Mouse (Mus musculus): ENCODE results near the gene Barx2. TPM values are rescaled to one million over a fixed set of nuclear protein-coding genes. Genes with fewer than 3 reads are reported as not detected.
"Not testable (repeated sequence)": the region's sequence is repeated elsewhere in the genome, so short reads cannot be mapped to it uniquely, and the experiment has no call there.

The Barx2 gene
- polyA plus RNA-seq (2014; fragmentation: Nextera tagmentation; extraction: Ambion mirVana), result 0.31 and 0.39 TPM in 2 replicates

- under 1% methylated on average over 75 of the region's 81 CpGs for WGBS
These were observed at the start of gene Barx2 for GRCm38 (mm10) chr9:31912921-31913738. Gene Barx2 (minus strand): TSS chr9:31913462.

GRCm38 (mm10) chr9:31962265-31962664 lies 49.0 kb upstream of the Barx2 start:
- no peaks in the 10 kb centered on the region for H3K27me3 ChIP-seq (ENCODE audit: control insufficient read depth, insufficient read depth, low read length)
- H3K9me3 ChIP-seq (ENCODE audit: control insufficient read depth, low read length), result no peaks in the 10 kb centered on the region
- H3K4me1 ChIP-seq (ENCODE audit: control insufficient read depth, insufficient read depth, low read length), result no peaks in the 10 kb centered on the region
- no peak overlapping the region for H3K4me3 ChIP-seq (ENCODE audit: low read depth, low read length)
- DNase-seq (ENCODE audit: low spot score) (no peak), ATAC-seq (ENCODE audit: insufficient read depth, low FRiP score, low TSS enrichment) (no peak)
- no peak overlapping the region for H3K4me2 ChIP-seq (ENCODE audit: low read depth)
- no peaks in the 10 kb centered on the region for H3K36me3 ChIP-seq (ENCODE audit: control insufficient read depth, insufficient read depth, low read length)
- no peak overlapping the region for H3K27ac ChIP-seq (ENCODE audit: low read depth, low read length)
- H3K9ac ChIP-seq (ENCODE audit: low read length), result no peak overlapping the region
- 72% methylated on average over 1 of the region's 1 CpGs for WGBS

More at GRCm38 (mm10) chr9:31912921-31913738, at the start of gene Barx2:
- ATAC-seq (ENCODE audit: insufficient read depth, low FRiP score, low TSS enrichment) (peak; percentile 67), DNase-seq (ENCODE audit: low spot score) (peak; percentile 72)
- peaks cover 72% of the 10 kb centered on the region for H3K27me3 ChIP-seq (ENCODE audit: control insufficient read depth, insufficient read depth, low read length)
- H3K36me3 ChIP-seq (ENCODE audit: control insufficient read depth, insufficient read depth, low read length), result no peaks in the 10 kb centered on the region
- no peaks in the 10 kb centered on the region; the same call in none of the 2 replicates for H3K4me1 ChIP-seq (ENCODE audit: control insufficient read depth, insufficient read depth, low read length)
- no peak within 1 kb of the TSS; the same call in 1 of the 2 replicates for H3K9ac ChIP-seq (ENCODE audit: low read length)
- peak within 1 kb of the TSS; percentile 97 for H3K4me2 ChIP-seq (ENCODE audit: low read depth)
- H3K9me3 ChIP-seq (ENCODE audit: control insufficient read depth, low read length), result no peaks in the 10 kb centered on the region
- no peak within 1 kb of the TSS for H3K27ac ChIP-seq (ENCODE audit: low read depth, low read length)
- peak within 1 kb of the TSS; percentile 53 for H3K4me3 ChIP-seq (ENCODE audit: low read depth, low read length)

GRCm38 (mm10) chr9:31960488-31960887 lies 47.2 kb upstream of the Barx2 start:
- Histone ChIP-seq H3K4me1 (ENCODE audit: control insufficient read depth, insufficient read depth, low read length) (no peaks in the 10 kb centered on the region), H3K27me3 (ENCODE audit: control insufficient read depth, insufficient read depth, low read length) (no peaks in the 10 kb centered on the region), H3K36me3 (ENCODE audit: control insufficient read depth, insufficient read depth, low read length) (no peaks in the 10 kb centered on the region), H3K9me3 (ENCODE audit: control insufficient read depth, low read length) (no peaks in the 10 kb centered on the region), H3K4me3 (ENCODE audit: low read depth, low read length) (no peak overlapping the region), H3K9ac (ENCODE audit: low read length) (no peak overlapping the region), H3K4me2 (ENCODE audit: low read depth) (no peak overlapping the region), H3K27ac (ENCODE audit: low read depth, low read length) (no peak overlapping the region)
- ATAC-seq (ENCODE audit: insufficient read depth, low FRiP score, low TSS enrichment) (no peak), DNase-seq (ENCODE audit: low spot score) (no peak)
- 52% methylated on average over 2 of the region's 2 CpGs for WGBS

GRCm38 (mm10) chr9:31958120-31958519 lies 44.9 kb upstream of the Barx2 start:
- no peaks in the 10 kb centered on the region for H3K36me3 ChIP-seq (ENCODE audit: control insufficient read depth, insufficient read depth, low read length)
- no peak for ATAC-seq (ENCODE audit: insufficient read depth, low FRiP score, low TSS enrichment)

GRCm38 (mm10) chr9:31950506-31950905 lies 37.2 kb upstream of the Barx2 start:
- DNase-seq (ENCODE audit: low spot score), result no peak
- no peaks in the 10 kb centered on the region for H3K9me3 ChIP-seq (ENCODE audit: control insufficient read depth, low read length)
- no peak overlapping the region for H3K4me3 ChIP-seq (ENCODE audit: low read depth, low read length)
- no peak for ATAC-seq (ENCODE audit: insufficient read depth, low FRiP score, low TSS enrichment)
- H3K27me3 ChIP-seq (ENCODE audit: control insufficient read depth, insufficient read depth, low read length), result no peaks in the 10 kb centered on the region
- H3K9ac ChIP-seq (ENCODE audit: low read length), result no peak overlapping the region
- no peak overlapping the region for H3K4me2 ChIP-seq (ENCODE audit: low read depth)
- 87% methylated on average over 5 of the region's 5 CpGs for WGBS
- no peaks in the 10 kb centered on the region for H3K4me1 ChIP-seq (ENCODE audit: control insufficient read depth, insufficient read depth, low read length)
- H3K27ac ChIP-seq (ENCODE audit: low read depth, low read length), result no peak overlapping the region
- H3K36me3 ChIP-seq (ENCODE audit: control insufficient read depth, insufficient read depth, low read length), result no peaks in the 10 kb centered on the region

More at GRCm38 (mm10) chr9:31958120-31958519, 44.9 kb upstream of the Barx2 start:
- Histone ChIP-seq H3K9ac (ENCODE audit: low read length) (no peak overlapping the region), H3K27ac (ENCODE audit: low read depth, low read length) (no peak overlapping the region), H3K4me2 (ENCODE audit: low read depth) (no peak overlapping the region), H3K4me1 (ENCODE audit: control insufficient read depth, insufficient read depth, low read length) (no peaks in the 10 kb centered on the region), H3K27me3 (ENCODE audit: control insufficient read depth, insufficient read depth, low read length) (no peaks in the 10 kb centered on the region), H3K4me3 (ENCODE audit: low read depth, low read length) (no peak overlapping the region), H3K9me3 (ENCODE audit: control insufficient read depth, low read length) (no peaks in the 10 kb centered on the region)
- no peak for DNase-seq (ENCODE audit: low spot score)

- H3K36me3 ChIP-seq (ENCODE audit: control insufficient read depth, insufficient read depth, low read length), result no peaks in the 10 kb centered on the region
- DNase-seq (ENCODE audit: low spot score), result no peak
- H3K9ac ChIP-seq (ENCODE audit: low read length), result no peak overlapping the region
- H3K27me3 ChIP-seq (ENCODE audit: control insufficient read depth, insufficient read depth, low read length), result no peaks in the 10 kb centered on the region
- ATAC-seq (ENCODE audit: insufficient read depth, low FRiP score, low TSS enrichment), result no peak
- no peak overlapping the region for H3K4me2 ChIP-seq (ENCODE audit: low read depth)
- no peaks in the 10 kb centered on the region for H3K4me1 ChIP-seq (ENCODE audit: control insufficient read depth, insufficient read depth, low read length)
- H3K9me3 ChIP-seq (ENCODE audit: control insufficient read depth, low read length), result no peaks in the 10 kb centered on the region
- H3K27ac ChIP-seq (ENCODE audit: low read depth, low read length), result no peak overlapping the region
- no peak overlapping the region for H3K4me3 ChIP-seq (ENCODE audit: low read depth, low read length)
- WGBS, result 95% methylated on average over 5 of the region's 5 CpGs
These were observed 35.8 kb upstream of the Barx2 start for GRCm38 (mm10) chr9:31949031-31949430.

- H3K36me3 ChIP-seq (ENCODE audit: control insufficient read depth, insufficient read depth, low read length), result no peaks in the 10 kb centered on the region
- no peaks in the 10 kb centered on the region for H3K9me3 ChIP-seq (ENCODE audit: control insufficient read depth, low read length)
- no peak overlapping the region for H3K4me2 ChIP-seq (ENCODE audit: low read depth)
- 91% methylated on average over 10 of the region's 10 CpGs for WGBS
- no peak overlapping the region for H3K4me3 ChIP-seq (ENCODE audit: low read depth, low read length)
- no peaks in the 10 kb centered on the region for H3K4me1 ChIP-seq (ENCODE audit: control insufficient read depth, insufficient read depth, low read length)
- no peak for DNase-seq (ENCODE audit: low spot score)
- no peak for ATAC-seq (ENCODE audit: insufficient read depth, low FRiP score, low TSS enrichment)
- H3K9ac ChIP-seq (ENCODE audit: low read length), result no peak overlapping the region
- H3K27me3 ChIP-seq (ENCODE audit: control insufficient read depth, insufficient read depth, low read length), result no peaks in the 10 kb centered on the region
- H3K27ac ChIP-seq (ENCODE audit: low read depth, low read length), result no peak overlapping the region
These were observed 33.8 kb upstream of the Barx2 start for GRCm38 (mm10) chr9:31947051-31947450.

GRCm38 (mm10) chr9:31942334-31942733 lies 29.1 kb upstream of the Barx2 start:
- H3K9me3 ChIP-seq (ENCODE audit: control insufficient read depth, low read length), result no peaks in the 10 kb centered on the region
- no peak overlapping the region for H3K4me3 ChIP-seq (ENCODE audit: low read depth, low read length)
- H3K27ac ChIP-seq (ENCODE audit: low read depth, low read length), result no peak overlapping the region
- ATAC-seq (ENCODE audit: insufficient read depth, low FRiP score, low TSS enrichment), result no peak
- H3K27me3 ChIP-seq (ENCODE audit: control insufficient read depth, insufficient read depth, low read length), result no peaks in the 10 kb centered on the region
- no peak overlapping the region for H3K9ac ChIP-seq (ENCODE audit: low read length)
- no peak for DNase-seq (ENCODE audit: low spot score)
- H3K4me1 ChIP-seq (ENCODE audit: control insufficient read depth, insufficient read depth, low read length), result no peaks in the 10 kb centered on the region
- WGBS, result 37% methylated on average over 1 of the region's 1 CpGs
- H3K4me2 ChIP-seq (ENCODE audit: low read depth), result no peak overlapping the region
- H3K36me3 ChIP-seq (ENCODE audit: control insufficient read depth, insufficient read depth, low read length), result no peaks in the 10 kb centered on the region

GRCm38 (mm10) chr9:31936486-31936885 lies 23.2 kb upstream of the Barx2 start:
- not testable (repeated sequence) for H3K36me3 ChIP-seq (ENCODE audit: control insufficient read depth, insufficient read depth, low read length); DNase-seq (ENCODE audit: low spot score); H3K27ac ChIP-seq (ENCODE audit: low read depth, low read length); H3K9ac ChIP-seq (ENCODE audit: low read length); H3K27me3 ChIP-seq (ENCODE audit: control insufficient read depth, insufficient read depth, low read length); H3K9me3 ChIP-seq (ENCODE audit: control insufficient read depth, low read length); ATAC-seq (ENCODE audit: insufficient read depth, low FRiP score, low TSS enrichment); H3K4me2 ChIP-seq (ENCODE audit: low read depth); H3K4me3 ChIP-seq (ENCODE audit: low read depth, low read length); H3K4me1 ChIP-seq (ENCODE audit: control insufficient read depth, insufficient read depth, low read length)
- 95% methylated on average over 12 of the region's 16 CpGs for WGBS

Measured in neural tube, embryonic 11.5 days (tissue).